Mouse (Mus musculus) intestine, embryonic 14.5 days (tissue): ENCODE results near the gene Cabcoco1. TPM values are rescaled to one million over a fixed set of nuclear protein-coding genes. Genes with fewer than 3 reads are reported as not detected.
A peak's percentile ranks its signal among the peaks of the same experiment; 100 is the strongest.

Source experiments
- ATAC-seq: fragments of 200-750 bp; cut with Nextera tagmentation; replicated peaks from 2 replicates; pipeline ENCODE4 v1.8.0; 2017; ENCODE audit warnings: low read depth, moderate number of reproducible peaks, moderate TSS enrichment, moderate library complexity; ENCODE audit not compliant: low FRiP score, low TSS enrichment
- DNase-seq: peaks from one replicate; pipeline ENCODE4 v3.0.0-alpha.2; 2018; ENCODE audit warnings: low spot score
- H3K27ac ChIP-seq: fragments of 300-500 bp; sonication (generic); 2 replicates; pipeline ENCODE4 v1.5.1; 2014; ENCODE audit warnings: low read depth, mild to moderate bottlenecking, control low read depth
- H3K27me3 ChIP-seq: fragments of 300-500 bp; sonication (generic); replicated peaks from 2 replicates; pipeline ENCODE4 v1.6.1; 2014; ENCODE audit warnings: low read length, control low read depth; ENCODE audit not compliant: control insufficient read depth, insufficient read depth
- H3K36me3 ChIP-seq: fragments of 300-500 bp; sonication (generic); 2 replicates; pipeline ENCODE4 v1.6.1; 2014; ENCODE audit warnings: low read length, control low read depth; ENCODE audit not compliant: control insufficient read depth, insufficient read depth
- H3K4me1 ChIP-seq: fragments of 300-500 bp; sonication (generic); replicated peaks from 2 replicates; pipeline ENCODE4 v1.6.1; 2014; ENCODE audit warnings: low read length, control low read depth, mixed read lengths; ENCODE audit not compliant: control insufficient read depth, insufficient read depth
- H3K4me2 ChIP-seq: fragments of 300-500 bp; sonication (generic); 2 replicates; pipeline ENCODE4 v1.6.1; 2014; ENCODE audit warnings: low read length
- H3K4me3 ChIP-seq: fragments of 300-500 bp; sonication (generic); 2 replicates; pipeline ENCODE4 v1.5.1; 2014; ENCODE audit warnings: low read depth, low read length, control low read depth, mixed read lengths
- H3K9ac ChIP-seq: fragments of 300-500 bp; sonication (generic); 2 replicates; pipeline ENCODE4 v1.6.1; 2014; ENCODE audit warnings: mild to moderate bottlenecking, low read length
- H3K9me3 ChIP-seq: fragments of 300-500 bp; sonication (generic); 2 replicates; pipeline ENCODE4 v1.6.1; 2016; ENCODE audit warnings: low read length, control low read depth; ENCODE audit not compliant: control insufficient read depth
- WGBS: fragments of 180-500 bp; shearing (Covaris S2); extraction: QIAGEN DNeasy Blood & Tissue Kit; methylation state at CpG from one replicate; pipeline ENCODE4 v1.1.7; 2014; 5-methylcytosine and 5-hydroxymethylcytosine counted together
- polyA plus RNA-seq: library from polyadenylated mRNA; unstranded; fragments of >200 nt; fragmentation: Nextera tagmentation; extraction: Ambion mirVana; gene quantifications from 2 replicates; pipeline ENCODE4 v1.2.1, GENCODE M21; 2014

Cabcoco1 gene
- polyA plus RNA-seq, 1 experiment from 2014 or later = 7.2 TPM

- Histone ChIP-seq H3K4me2 (no peak overlapping the region), H3K36me3 (no peaks in the 10 kb centered on the region), H3K27ac (no peak overlapping the region), H3K9me3 (peaks cover 6% of the 10 kb centered on the region; the same call in 1 of the 2 replicates), H3K4me1 (no peaks in the 10 kb centered on the region), H3K9ac (no peak overlapping the region), H3K27me3 (no peaks in the 10 kb centered on the region), H3K4me3 (no peak overlapping the region)
- no peak for ATAC-seq
- WGBS = 36% methylated on average over 8 of the region's 8 CpGs
- DNase-seq = no peak
Observed at GRCm38 (mm10) chr10:68396786-68397185, 144.9 kb downstream of the Cabcoco1 start.

- DNase-seq (no peak), ATAC-seq (no peak)
- Histone ChIP-seq H3K4me2 (no peak overlapping the region), H3K4me1 (no peaks in the 10 kb centered on the region), H3K27me3 (no peaks in the 10 kb centered on the region), H3K27ac (0 out of 2 replicates have a peak overlapping the region, but pooled peaks have one; percentile 0), H3K36me3 (no peaks in the 10 kb centered on the region), H3K9ac (no peak overlapping the region), H3K9me3 (peaks cover 6% of the 10 kb centered on the region; the same call in 1 of the 2 replicates), H3K4me3 (no peak overlapping the region)
- WGBS = 40% methylated on average over 2 of the region's 2 CpGs
Observed at GRCm38 (mm10) chr10:68396083-68396482, 145.6 kb downstream of the Cabcoco1 start.

GRCm38 (mm10) chr10:68391640-68392039 lies 150.1 kb downstream of the Cabcoco1 start:
- no peaks in the 10 kb centered on the region for H3K27me3 ChIP-seq
- H3K4me1 ChIP-seq = no peaks in the 10 kb centered on the region
- DNase-seq (no peak), ATAC-seq (no peak)
- H3K27ac ChIP-seq = no peak overlapping the region
- WGBS = 62% methylated on average over 4 of the region's 4 CpGs
- no peak overlapping the region for H3K9ac ChIP-seq
- H3K36me3 ChIP-seq = no peaks in the 10 kb centered on the region
- no peak overlapping the region for H3K4me2 ChIP-seq
- H3K4me3 ChIP-seq = no peak overlapping the region
- no peaks in the 10 kb centered on the region for H3K9me3 ChIP-seq

GRCm38 (mm10) chr10:68388802-68389201 lies 152.9 kb downstream of the Cabcoco1 start:
- H3K4me1 ChIP-seq = no peaks in the 10 kb centered on the region
- no peak overlapping the region for H3K4me2 ChIP-seq
- H3K9me3 ChIP-seq = no peaks in the 10 kb centered on the region; the same call in 1 of the 2 replicates
- H3K36me3 ChIP-seq = no peaks in the 10 kb centered on the region
- no peak overlapping the region for H3K27ac ChIP-seq
- no peak overlapping the region for H3K9ac ChIP-seq
- no peak overlapping the region for H3K4me3 ChIP-seq
- WGBS = 77% methylated on average over 4 of the region's 4 CpGs
- no peaks in the 10 kb centered on the region for H3K27me3 ChIP-seq
- ATAC-seq (no peak), DNase-seq (no peak)

GRCm38 (mm10) chr10:68388138-68388537 lies 153.6 kb downstream of the Cabcoco1 start:
- no peak for ATAC-seq
- Histone ChIP-seq H3K9ac (no peak overlapping the region), H3K27me3 (no peaks in the 10 kb centered on the region), H3K36me3 (no peaks in the 10 kb centered on the region), H3K4me2 (no peak overlapping the region), H3K27ac (no peak overlapping the region), H3K4me1 (no peaks in the 10 kb centered on the region), H3K4me3 (no peak overlapping the region), H3K9me3 (no peaks in the 10 kb centered on the region; the same call in 1 of the 2 replicates)
- DNase-seq = no peak
- WGBS = 75% methylated on average over 7 of the region's 7 CpGs

Other genes starting within 250 kb of the Cabcoco1 start
- gene Tmem26, start 181.8 kb upstream of the Cabcoco1 start, polyA plus RNA-seq = 11.5 and 13.5 TPM in 2 replicates